Mouse (Mus musculus) lung, embryonic 15.5 days (tissue): ENCODE measurements around the gene Plekha1. TPM values are rescaled to one million over a fixed set of nuclear protein-coding genes. Genes with fewer than 3 reads are reported as not detected.

Source experiments
- ATAC-seq: fragments of 200-750 bp; cut with Nextera tagmentation; 2 replicates; pipeline ENCODE4 v1.8.0; 2017; ENCODE audit warnings: moderate number of reproducible peaks, borderline replicate concordance; ENCODE audit not compliant: low FRiP score, low TSS enrichment; ENCODE audit errors: extremely low read depth
- H3K27ac ChIP-seq: fragments of 300-500 bp; sonication (generic); 2 replicates; pipeline ENCODE4 v1.5.1; 2015; ENCODE audit warnings: moderate library complexity, mild to moderate bottlenecking, inconsistent platforms
- H3K27me3 ChIP-seq: fragments of 300-500 bp; sonication (generic); 2 replicates; pipeline ENCODE4 v1.6.1; 2015; ENCODE audit warnings: inconsistent platforms
- H3K36me3 ChIP-seq: fragments of 300-500 bp; sonication (generic); 2 replicates; pipeline ENCODE4 v1.6.1; 2015; ENCODE audit warnings: inconsistent platforms
- H3K4me1 ChIP-seq: fragments of 300-500 bp; sonication (generic); 2 replicates; pipeline ENCODE4 v1.6.1; 2015; ENCODE audit warnings: inconsistent platforms
- H3K4me2 ChIP-seq: fragments of 300-500 bp; sonication (generic); 2 replicates; pipeline ENCODE4 v1.6.1; 2015; ENCODE audit warnings: inconsistent platforms, mild to moderate bottlenecking, moderate library complexity
- H3K4me3 ChIP-seq: fragments of 300-500 bp; sonication (generic); 2 replicates; pipeline ENCODE4 v1.5.1; 2015; ENCODE audit warnings: mild to moderate bottlenecking, inconsistent platforms
- H3K9ac ChIP-seq: fragments of 300-500 bp; sonication (generic); 2 replicates; pipeline ENCODE4 v1.6.1; 2015; ENCODE audit warnings: inconsistent platforms
- H3K9me3 ChIP-seq: fragments of 300-500 bp; sonication (generic); 2 replicates; pipeline ENCODE4 v1.6.1; 2016; ENCODE audit warnings: inconsistent platforms
- WGBS: fragments of 180-500 bp; shearing (Covaris S2); methylation state at CpG from one replicate; pipeline ENCODE4 v1.1.7; 2015; 5-methylcytosine and 5-hydroxymethylcytosine counted together
- polyA plus RNA-seq: library from polyadenylated mRNA; unstranded; fragments of >200 nt; fragmentation: Nextera tagmentation; extraction: Ambion mirVana; gene quantifications from 2 replicates; pipeline ENCODE4 v1.2.1, GENCODE M21; 2015

Plekha1 gene
- polyA plus RNA-seq, 1 experiment from 2014 or later, result 61.4 TPM

DNA sequence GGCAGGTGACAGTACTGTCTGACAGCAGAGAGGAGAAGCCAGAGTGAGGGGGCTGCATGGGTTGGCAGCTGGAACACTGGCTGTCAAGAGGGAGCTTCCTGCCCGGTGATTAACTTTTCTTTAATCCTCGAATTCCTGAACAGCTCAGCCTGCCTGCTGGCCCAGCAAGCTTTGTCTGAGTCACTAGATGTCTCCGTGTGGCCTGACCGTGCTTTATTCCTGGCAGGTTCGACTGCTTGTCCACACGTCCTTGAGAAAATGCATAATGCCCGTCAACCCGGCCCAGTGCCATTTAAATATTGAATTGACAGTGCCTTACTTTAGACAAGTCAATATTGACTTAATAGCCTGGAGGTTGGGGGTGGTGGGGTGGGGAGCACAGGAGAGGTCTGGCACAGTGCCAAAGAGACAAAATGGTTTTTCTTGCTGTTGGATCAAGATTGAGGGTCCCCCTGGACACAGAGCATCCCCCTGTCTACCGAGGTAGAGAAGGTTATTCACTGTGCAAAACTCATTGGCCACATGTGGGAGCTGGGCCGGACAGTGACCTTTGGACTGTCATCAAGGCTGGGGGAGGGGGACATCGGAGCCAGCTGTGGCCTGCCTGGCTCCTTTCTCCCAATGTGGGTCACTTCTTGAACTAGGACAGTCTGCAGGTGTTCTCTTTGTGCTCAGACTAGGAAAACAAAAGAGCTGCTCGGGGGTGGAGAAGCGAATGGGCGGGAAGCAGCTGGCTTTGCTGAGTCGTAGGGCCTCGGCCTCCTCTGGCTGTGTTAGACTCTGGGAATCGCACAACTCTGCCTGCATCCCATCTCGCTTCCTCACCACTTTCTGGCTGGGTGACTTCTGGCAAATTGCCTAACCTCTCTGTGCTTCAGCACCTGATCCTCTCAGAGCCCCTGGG is 30.3 kb upstream of the Plekha1 start:
- peaks cover 28% of the 10 kb centered on the region for H3K4me1 ChIP-seq
- H3K4me3 ChIP-seq, result no peak overlapping the region
- peak overlapping the region; percentile 74 for H3K27ac ChIP-seq
- H3K27me3 ChIP-seq, result no peaks in the 10 kb centered on the region
- H3K4me2 ChIP-seq, result peak overlapping the region; percentile 28
- peak; percentile 5; the same call in 1 of the 2 replicates for ATAC-seq
- H3K36me3 ChIP-seq, result no peaks in the 10 kb centered on the region
- 9% methylated on average over 18 of the region's 18 CpGs for WGBS
- H3K9ac ChIP-seq, result no peak overlapping the region
- H3K9me3 ChIP-seq, result no peaks in the 10 kb centered on the region

DNA sequence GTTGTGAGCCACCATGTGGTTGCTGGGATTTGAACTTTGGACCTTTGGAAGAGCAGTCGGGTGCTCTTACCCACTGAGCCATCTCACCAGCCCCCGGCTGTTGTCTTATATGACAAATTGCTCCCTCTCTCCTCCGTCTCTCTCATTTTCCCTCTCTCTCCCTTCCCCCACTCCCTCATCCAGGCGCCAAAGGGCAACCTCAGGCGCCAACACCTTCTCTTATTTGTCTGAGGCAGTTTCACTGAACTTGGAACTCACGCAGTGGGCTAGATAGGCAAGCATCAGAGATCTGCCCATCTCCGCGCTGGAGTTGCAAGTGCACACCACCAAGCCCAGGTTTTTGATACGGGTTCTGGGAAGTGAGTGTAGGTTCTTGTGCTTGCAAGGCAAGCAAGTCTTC is 29.5 kb upstream of the Plekha1 start:
- no peaks in the 10 kb centered on the region for H3K27me3 ChIP-seq
- WGBS, result 65% methylated on average over 9 of the region's 9 CpGs
- no peak overlapping the region for H3K4me2 ChIP-seq
- H3K9ac ChIP-seq, result no peak overlapping the region
- no peak overlapping the region for H3K27ac ChIP-seq
- H3K4me1 ChIP-seq, result peaks cover 28% of the 10 kb centered on the region
- no peaks in the 10 kb centered on the region for H3K9me3 ChIP-seq
- ATAC-seq, result no peak
- no peak overlapping the region for H3K4me3 ChIP-seq
- H3K36me3 ChIP-seq, result no peaks in the 10 kb centered on the region

DNA sequence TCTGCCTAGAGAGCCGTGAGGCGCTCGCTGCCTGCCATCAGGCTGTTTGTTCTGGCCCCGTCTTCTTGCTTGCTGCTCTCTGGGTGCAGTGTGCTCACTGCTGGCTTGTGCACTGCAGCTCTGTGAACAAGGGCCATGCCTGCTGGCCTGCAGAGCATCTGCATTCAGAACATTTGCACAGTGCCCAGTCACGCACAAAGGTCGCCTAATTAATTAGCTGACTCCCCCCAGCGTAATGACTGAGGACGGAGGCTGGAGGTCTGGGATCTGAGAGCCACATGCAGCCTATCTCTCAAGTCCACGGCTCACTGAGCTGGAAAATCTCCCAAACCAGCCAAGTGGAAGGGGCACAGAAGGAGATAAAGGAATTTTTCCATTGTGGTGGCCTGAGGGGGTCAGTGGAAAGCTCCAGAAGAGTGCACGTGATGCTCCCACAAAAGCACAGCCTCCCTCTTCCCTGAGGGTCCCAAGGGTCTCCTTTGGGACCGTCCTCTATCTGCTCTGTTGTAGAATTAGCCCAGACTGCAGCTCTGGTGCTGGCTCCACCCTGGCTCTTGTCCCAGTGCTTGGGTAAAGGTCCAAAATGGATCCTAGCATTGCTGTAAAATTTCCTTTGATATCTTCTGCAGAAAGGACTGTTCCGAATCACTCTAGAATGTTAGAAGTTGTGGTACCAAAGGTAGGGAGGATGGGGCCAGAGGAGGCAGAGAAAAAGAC is 27.5 kb upstream of the Plekha1 start:
- Histone ChIP-seq H3K27ac (peak overlapping the region; percentile 13), H3K4me3 (no peak overlapping the region), H3K27me3 (no peaks in the 10 kb centered on the region), H3K4me1 (peaks cover 28% of the 10 kb centered on the region), H3K9ac (no peak overlapping the region), H3K36me3 (no peaks in the 10 kb centered on the region), H3K4me2 (no peak overlapping the region), H3K9me3 (no peaks in the 10 kb centered on the region)
- ATAC-seq, result 0 out of 2 replicates have a peak, but pooled peaks have one; percentile 37
- 46% methylated on average over 12 of the region's 12 CpGs for WGBS

DNA sequence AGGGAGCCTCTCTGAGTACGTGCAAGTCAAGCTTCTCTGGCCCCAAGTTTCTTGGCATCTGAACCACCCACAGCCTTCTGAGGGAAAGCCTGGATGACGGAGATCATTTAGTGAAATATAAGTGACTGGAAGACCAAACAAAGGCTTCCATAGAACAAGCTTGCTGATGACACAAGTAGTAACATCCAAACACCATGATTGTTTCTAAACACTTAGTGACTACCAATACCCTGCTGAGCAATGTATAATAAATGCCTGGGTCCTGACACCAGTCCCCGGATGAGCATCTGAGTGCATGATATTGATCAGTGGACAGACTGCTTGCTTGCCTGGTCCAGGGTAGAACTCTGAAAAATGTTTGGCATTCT is 26.9 kb upstream of the Plekha1 start:
- no peak overlapping the region for H3K4me3 ChIP-seq
- peak overlapping the region; percentile 13 for H3K27ac ChIP-seq
- H3K4me1 ChIP-seq, result peaks cover 28% of the 10 kb centered on the region
- H3K36me3 ChIP-seq, result no peaks in the 10 kb centered on the region
- no peaks in the 10 kb centered on the region for H3K27me3 ChIP-seq
- no peaks in the 10 kb centered on the region for H3K9me3 ChIP-seq
- H3K4me2 ChIP-seq, result no peak overlapping the region
- no peak overlapping the region for H3K9ac ChIP-seq
- WGBS, result 68% methylated on average over 3 of the region's 3 CpGs
- ATAC-seq, result no peak

DNA sequence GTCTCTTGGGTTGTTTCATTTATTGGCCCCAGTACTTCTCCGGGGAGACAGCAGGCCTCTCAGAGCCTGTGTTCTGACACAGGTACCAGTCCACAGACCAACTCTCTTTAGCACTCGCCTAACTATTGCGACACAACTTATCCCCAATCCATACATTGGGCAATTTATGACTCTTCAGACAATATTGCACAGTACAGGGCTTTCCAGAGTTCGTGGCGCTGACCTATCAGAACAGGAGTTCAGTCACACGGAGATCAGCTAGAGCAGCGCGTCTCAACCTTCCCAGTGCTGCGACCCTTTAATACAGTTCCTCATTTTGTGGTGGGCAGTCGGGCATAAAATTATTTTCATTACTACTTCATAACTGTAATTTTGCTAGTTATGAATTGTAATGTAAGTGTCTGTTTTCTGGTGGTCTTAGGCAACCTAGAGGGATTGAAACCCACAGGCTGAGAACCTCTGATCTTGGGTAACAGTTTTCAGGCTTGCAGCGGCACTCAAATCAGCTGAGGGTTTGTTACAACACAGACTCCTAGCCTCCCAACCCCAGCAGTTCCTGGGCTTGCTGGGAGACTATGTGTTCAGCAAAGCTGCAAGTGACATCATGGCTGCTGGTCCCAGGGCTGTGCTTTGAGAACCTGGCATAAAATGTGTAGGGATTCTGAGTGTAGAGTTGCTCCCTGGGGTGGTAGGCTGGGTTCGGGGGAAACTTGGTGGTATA is 26.0 kb upstream of the Plekha1 start:
- ATAC-seq, result no peak
- Histone ChIP-seq H3K4me3 (no peak overlapping the region), H3K27ac (no peak overlapping the region), H3K9me3 (no peaks in the 10 kb centered on the region), H3K36me3 (no peaks in the 10 kb centered on the region), H3K4me2 (no peak overlapping the region), H3K4me1 (peaks cover 28% of the 10 kb centered on the region), H3K9ac (no peak overlapping the region), H3K27me3 (no peaks in the 10 kb centered on the region)
- WGBS, result 86% methylated on average over 12 of the region's 12 CpGs

DNA sequence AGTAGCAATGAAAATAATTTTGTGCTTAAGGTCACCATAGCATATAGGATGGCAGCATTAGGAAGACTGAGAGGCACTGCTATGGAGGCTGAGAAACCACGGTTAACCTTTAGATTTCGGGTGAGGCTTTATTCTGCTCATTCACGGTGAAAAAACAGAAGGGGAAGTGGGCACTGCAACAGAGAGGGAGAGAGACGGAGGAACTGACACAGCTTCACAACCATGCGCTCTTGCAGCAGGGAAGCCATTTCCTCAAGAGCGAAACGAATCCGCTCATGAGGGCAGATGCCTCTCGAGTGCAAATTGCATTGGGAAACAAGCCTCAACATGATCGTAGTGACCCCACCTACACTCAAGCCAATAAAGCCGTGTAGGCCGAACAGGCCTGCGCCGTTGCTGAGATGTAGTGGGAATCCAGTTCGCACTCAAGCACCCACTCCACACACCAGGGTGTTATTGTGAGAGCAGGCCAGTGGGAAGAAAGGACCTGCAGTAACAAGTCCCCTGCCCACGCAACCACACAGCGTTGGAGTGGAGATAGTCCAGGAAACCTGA is 18.3 kb upstream of the Plekha1 start:
- Histone ChIP-seq H3K4me3 (no peak overlapping the region), H3K9me3 (no peaks in the 10 kb centered on the region), H3K27ac (no peak overlapping the region), H3K4me2 (no peak overlapping the region), H3K4me1 (peaks cover 8% of the 10 kb centered on the region; the same call in 1 of the 2 replicates), H3K27me3 (no peaks in the 10 kb centered on the region), H3K9ac (no peak overlapping the region), H3K36me3 (no peaks in the 10 kb centered on the region)
- WGBS, result 70% methylated on average over 17 of the region's 17 CpGs
- no peak for ATAC-seq

DNA sequence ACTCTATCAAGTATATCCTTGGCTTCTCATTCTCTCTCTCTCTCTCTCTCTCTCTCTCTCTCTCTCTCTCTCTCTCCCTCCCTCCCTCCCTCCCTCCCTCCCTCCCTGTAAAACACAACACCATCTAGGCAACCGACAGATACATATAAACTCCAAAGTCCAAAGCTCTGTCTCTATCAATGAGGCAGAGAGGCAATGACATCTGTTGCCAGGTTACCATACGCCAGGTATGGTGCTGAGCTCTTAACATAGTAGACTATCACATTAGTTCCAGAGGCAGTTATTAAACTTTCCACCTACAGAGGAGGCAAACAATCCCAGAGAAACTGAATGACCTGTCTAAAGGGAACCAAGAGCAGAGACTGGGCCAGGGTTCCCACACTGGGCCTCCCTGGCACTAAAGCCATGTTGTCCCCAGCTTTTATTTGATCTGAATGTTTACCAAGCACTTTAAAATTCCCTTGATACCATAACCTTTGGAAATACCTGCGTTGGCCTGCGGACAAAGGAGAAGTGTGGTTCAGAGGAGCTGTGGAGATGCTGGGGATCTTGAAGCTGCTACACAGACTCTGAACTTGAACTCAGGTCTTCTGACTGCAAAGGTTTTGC is 10.8 kb upstream of the Plekha1 start:
- H3K9me3 ChIP-seq, result no peaks in the 10 kb centered on the region
- H3K27me3 ChIP-seq, result no peaks in the 10 kb centered on the region
- peak overlapping the region; percentile 5 for H3K27ac ChIP-seq
- peaks cover 16% of the 10 kb centered on the region; the same call in 1 of the 2 replicates for H3K4me1 ChIP-seq
- WGBS, result 47% methylated on average over 4 of the region's 4 CpGs
- no peak overlapping the region for H3K4me3 ChIP-seq
- H3K36me3 ChIP-seq, result no peaks in the 10 kb centered on the region
- H3K4me2 ChIP-seq, result no peak overlapping the region
- ATAC-seq, result peak; percentile 63
- H3K9ac ChIP-seq, result no peak overlapping the region

DNA sequence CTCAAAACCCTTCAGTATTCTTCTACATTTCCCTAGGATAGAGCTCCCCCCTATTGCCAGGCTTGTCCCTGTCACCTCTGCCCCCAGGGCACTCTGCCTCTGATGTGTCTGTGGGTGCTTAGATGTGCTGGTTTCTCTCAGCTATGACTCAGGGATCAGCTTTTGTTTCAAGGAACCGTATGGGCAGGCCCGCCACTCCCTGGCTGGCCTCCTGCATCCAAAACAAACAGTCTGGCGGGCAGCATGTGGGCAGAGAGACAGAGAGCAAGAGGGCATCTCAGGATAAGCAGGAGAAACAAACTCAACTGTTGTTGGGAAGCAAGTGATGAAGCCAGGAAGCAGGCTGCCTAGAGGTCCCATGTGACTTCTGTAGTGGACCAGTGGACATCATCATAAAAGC is 9.9 kb upstream of the Plekha1 start:
- 27% methylated on average over 3 of the region's 3 CpGs for whole genome bisulfite sequencing
- Histone ChIP-seq H3K4me1 (peaks cover 18% of the 10 kb centered on the region), H3K27ac (no peak overlapping the region), H3K4me3 (no peak overlapping the region), H3K27me3 (no peaks in the 10 kb centered on the region), H3K9me3 (no peaks in the 10 kb centered on the region), H3K9ac (no peak overlapping the region), H3K4me2 (no peak overlapping the region), H3K36me3 (no peaks in the 10 kb centered on the region)
- ATAC-seq, result no peak

DNA sequence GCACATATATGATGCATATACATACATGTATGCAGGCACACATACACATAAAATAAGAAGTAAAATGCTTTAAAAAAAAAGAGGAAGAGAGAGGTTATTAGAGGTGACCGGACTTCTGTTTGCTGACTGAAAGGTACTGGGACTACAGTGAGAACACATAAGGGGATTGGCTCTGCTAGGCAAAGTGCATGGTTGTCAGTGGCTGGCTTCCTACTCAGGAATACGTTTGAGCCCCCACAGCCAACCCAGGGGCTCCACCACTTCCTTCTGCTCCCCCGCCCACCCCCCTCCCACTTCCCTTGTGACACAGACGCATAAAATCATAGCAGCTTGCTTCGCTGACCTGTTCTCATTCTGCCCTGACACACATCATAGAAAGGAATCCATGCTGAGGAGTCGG is 7.6 kb upstream of the Plekha1 start:
- Histone ChIP-seq H3K4me3 (no peak overlapping the region), H3K4me1 (peaks cover 39% of the 10 kb centered on the region), H3K27ac (no peak overlapping the region), H3K9ac (no peak overlapping the region), H3K36me3 (no peaks in the 10 kb centered on the region), H3K9me3 (no peaks in the 10 kb centered on the region), H3K27me3 (no peaks in the 10 kb centered on the region), H3K4me2 (no peak overlapping the region)
- 55% methylated on average over 6 of the region's 6 CpGs for WGBS
- ATAC-seq, result no peak

DNA sequence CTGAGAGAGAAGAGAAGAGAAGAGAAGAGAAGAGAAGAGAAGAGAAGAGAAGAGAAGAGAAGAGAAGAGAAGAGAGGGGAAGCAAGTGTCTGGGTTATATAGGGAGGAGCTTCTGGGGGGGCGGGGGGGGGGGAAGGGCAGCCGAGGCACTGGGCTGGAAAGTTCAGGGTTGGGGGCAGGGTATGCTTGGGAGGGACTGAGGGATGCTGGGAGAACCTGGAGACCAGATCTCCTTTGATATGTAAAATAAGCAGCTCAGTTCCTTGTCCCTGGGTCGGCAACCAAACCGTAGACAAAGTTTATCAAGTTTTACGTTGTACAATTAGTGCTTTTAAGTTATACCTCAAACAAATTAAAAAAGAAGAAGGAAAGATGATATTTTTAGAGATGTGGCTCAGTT is 5.6 kb upstream of the Plekha1 start:
- H3K4me1 ChIP-seq, result peaks cover 47% of the 10 kb centered on the region
- ATAC-seq, result no peak
- H3K36me3 ChIP-seq, result no peaks in the 10 kb centered on the region
- no peaks in the 10 kb centered on the region for H3K9me3 ChIP-seq
- 44% methylated on average over 4 of the region's 5 CpGs for WGBS
- no peak overlapping the region for H3K9ac ChIP-seq
- no peak overlapping the region for H3K27ac ChIP-seq
- H3K4me2 ChIP-seq, result no peak overlapping the region
- H3K27me3 ChIP-seq, result no peaks in the 10 kb centered on the region
- no peak overlapping the region for H3K4me3 ChIP-seq

DNA sequence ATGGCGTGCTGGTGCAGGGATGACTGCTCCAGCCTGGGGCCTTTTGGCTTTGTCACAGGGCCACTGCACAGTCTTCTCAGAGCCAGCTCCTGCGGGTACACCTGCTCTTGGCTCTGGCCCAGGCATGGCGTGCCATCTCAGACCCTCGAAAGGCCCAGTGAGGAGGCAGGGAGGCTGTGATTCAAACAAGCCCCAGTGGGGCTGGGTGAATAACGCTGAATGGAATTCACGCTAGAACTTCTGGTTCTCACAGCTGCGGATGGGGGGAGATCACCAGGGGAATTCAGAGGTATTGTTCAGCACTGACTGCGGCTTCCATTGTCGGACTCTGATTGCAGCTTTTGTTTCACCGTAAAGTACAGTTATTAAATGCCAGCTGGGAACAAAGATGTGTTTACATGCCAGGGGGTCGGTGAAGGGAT is 4.8 kb upstream of the Plekha1 start:
- no peak overlapping the region for H3K4me3 ChIP-seq
- ATAC-seq, result no peak
- H3K9me3 ChIP-seq, result no peaks in the 10 kb centered on the region
- no peaks in the 10 kb centered on the region for H3K36me3 ChIP-seq
- no peak overlapping the region for H3K4me2 ChIP-seq
- H3K9ac ChIP-seq, result no peak overlapping the region
- peak overlapping the region; percentile 60 for H3K27ac ChIP-seq
- H3K27me3 ChIP-seq, result no peaks in the 10 kb centered on the region
- peaks cover 41% of the 10 kb centered on the region for H3K4me1 ChIP-seq
- WGBS, result 43% methylated on average over 11 of the region's 11 CpGs
